Mouse (Mus musculus): ENCODE measurements around the gene Capn5. TPM values are rescaled to one million over a fixed set of nuclear protein-coding genes. Genes with fewer than 3 reads are reported as not detected.
A peak's percentile ranks its signal among the peaks of the same experiment; 100 is the strongest.

Gene Capn5
- polyA plus RNA-seq, 1 experiment from 2014 or later = 16.3 TPM

- Histone ChIP-seq H3K9ac (peak overlapping the region; percentile 6; the same call in 1 of the 2 replicates), H3K4me3 (no peak overlapping the region), H3K4me2 (no peak overlapping the region), H3K27me3 (0 out of 2 replicates have a peak, but pooled peaks cover 4% of the 10 kb centered on the region), H3K4me1 (replicated peaks) (peaks cover 60% of the 10 kb centered on the region), H3K9me3 (no peaks in the 10 kb centered on the region), H3K36me3 (0 out of 2 replicates have a peak, but pooled peaks cover 3% of the 10 kb centered on the region), H3K27ac (peak overlapping the region; percentile 26; the same call in 1 of the 2 replicates)
- ATAC-seq (ENCODE audit: low FRiP score) = peak; percentile 26; the same call in 1 of the 2 replicates
- WGBS = 38% methylated on average over 7 of the region's 8 CpGs
Measured at GRCm38 (mm10) chr7:98155546-98156279, 22.4 kb downstream of the Capn5 start.

GRCm38 (mm10) chr7:98153892-98154291 is 24.2 kb downstream of the Capn5 start:
- WGBS = 66% methylated on average over 5 of the region's 5 CpGs
- Histone ChIP-seq H3K27me3 (0 out of 2 replicates have a peak, but pooled peaks cover 4% of the 10 kb centered on the region), H3K27ac (no peak overlapping the region), H3K4me1 (replicated peaks) (peaks cover 61% of the 10 kb centered on the region), H3K9ac (no peak overlapping the region), H3K4me3 (no peak overlapping the region), H3K36me3 (no peaks in the 10 kb centered on the region), H3K9me3 (no peaks in the 10 kb centered on the region), H3K4me2 (no peak overlapping the region)
- ATAC-seq (ENCODE audit: low FRiP score) = no peak

- peaks cover 56% of the 10 kb centered on the region for H3K4me1 ChIP-seq (replicated peaks)
- H3K4me2 ChIP-seq = no peak overlapping the region
- H3K4me3 ChIP-seq = no peak overlapping the region
- no peak overlapping the region for H3K27ac ChIP-seq
- H3K9ac ChIP-seq = no peak overlapping the region
- 37% methylated on average over 3 of the region's 3 CpGs for WGBS
- 0 out of 2 replicates have a peak, but pooled peaks cover 4% of the 10 kb centered on the region for H3K27me3 ChIP-seq
- H3K9me3 ChIP-seq = no peaks in the 10 kb centered on the region
- ATAC-seq (ENCODE audit: low FRiP score) = no peak
- no peaks in the 10 kb centered on the region for H3K36me3 ChIP-seq
Measured at GRCm38 (mm10) chr7:98153345-98153744, 24.7 kb downstream of the Capn5 start.

- Histone ChIP-seq H3K27ac (no peak overlapping the region), H3K4me1 (replicated peaks) (peaks cover 52% of the 10 kb centered on the region), H3K4me2 (no peak overlapping the region), H3K9ac (no peak overlapping the region), H3K27me3 (0 out of 2 replicates have a peak, but pooled peaks cover 4% of the 10 kb centered on the region), H3K36me3 (0 out of 2 replicates have a peak, but pooled peaks cover 3% of the 10 kb centered on the region), H3K9me3 (no peaks in the 10 kb centered on the region), H3K4me3 (no peak overlapping the region)
- no peak for ATAC-seq (ENCODE audit: low FRiP score)
- 57% methylated on average over 8 of the region's 8 CpGs for WGBS
Measured at GRCm38 (mm10) chr7:98152400-98152799, 25.7 kb downstream of the Capn5 start.

GRCm38 (mm10) chr7:98150525-98150924 is 27.5 kb downstream of the Capn5 start:
- no peak overlapping the region for H3K4me3 ChIP-seq
- no peak overlapping the region for H3K27ac ChIP-seq
- H3K4me2 ChIP-seq = no peak overlapping the region
- H3K9me3 ChIP-seq = no peaks in the 10 kb centered on the region
- 0 out of 2 replicates have a peak, but pooled peaks cover 4% of the 10 kb centered on the region for H3K27me3 ChIP-seq
- 0 out of 2 replicates have a peak, but pooled peaks cover 3% of the 10 kb centered on the region for H3K36me3 ChIP-seq
- 0 out of 2 replicates have a peak overlapping the region, but pooled peaks have one; percentile 19 for H3K9ac ChIP-seq
- peaks cover 38% of the 10 kb centered on the region for H3K4me1 ChIP-seq (replicated peaks)
- ATAC-seq (ENCODE audit: low FRiP score) = no peak
- WGBS = 49% methylated on average over 5 of the region's 5 CpGs

- Histone ChIP-seq H3K27ac (no peak overlapping the region), H3K4me3 (no peak overlapping the region), H3K9ac (no peak overlapping the region), H3K9me3 (no peaks in the 10 kb centered on the region), H3K27me3 (0 out of 2 replicates have a peak, but pooled peaks cover 8% of the 10 kb centered on the region), H3K4me1 (replicated peaks) (peaks cover 34% of the 10 kb centered on the region), H3K36me3 (0 out of 2 replicates have a peak, but pooled peaks cover 3% of the 10 kb centered on the region), H3K4me2 (no peak overlapping the region)
- ATAC-seq (ENCODE audit: low FRiP score) = peak; percentile 34; the same call in 1 of the 2 replicates
- WGBS = 20% methylated on average over 3 of the region's 3 CpGs
Measured at GRCm38 (mm10) chr7:98149802-98150201, 28.3 kb downstream of the Capn5 start.

GRCm38 (mm10) chr7:98148721-98149407 is 29.2 kb downstream of the Capn5 start:
- no peak overlapping the region for H3K4me2 ChIP-seq
- 0 out of 2 replicates have a peak, but pooled peaks cover 12% of the 10 kb centered on the region for H3K27me3 ChIP-seq
- no peak overlapping the region for H3K4me3 ChIP-seq
- H3K9me3 ChIP-seq = no peaks in the 10 kb centered on the region
- no peak overlapping the region for H3K9ac ChIP-seq
- no peak for ATAC-seq (ENCODE audit: low FRiP score)
- no peak overlapping the region for H3K27ac ChIP-seq
- WGBS = 68% methylated on average over 10 of the region's 10 CpGs
- 0 out of 2 replicates have a peak, but pooled peaks cover 3% of the 10 kb centered on the region for H3K36me3 ChIP-seq
- peaks cover 34% of the 10 kb centered on the region for H3K4me1 ChIP-seq (replicated peaks)

GRCm38 (mm10) chr7:98147766-98148165 is 30.3 kb downstream of the Capn5 start:
- Histone ChIP-seq H3K4me3 (no peak overlapping the region), H3K9ac (no peak overlapping the region), H3K9me3 (no peaks in the 10 kb centered on the region), H3K4me2 (no peak overlapping the region), H3K36me3 (0 out of 2 replicates have a peak, but pooled peaks cover 3% of the 10 kb centered on the region), H3K4me1 (replicated peaks) (peaks cover 40% of the 10 kb centered on the region), H3K27me3 (peaks cover 8% of the 10 kb centered on the region; the same call in 1 of the 2 replicates), H3K27ac (0 out of 2 replicates have a peak overlapping the region, but pooled peaks have one; percentile 55)
- WGBS = 71% methylated on average over 8 of the region's 8 CpGs
- no peak for ATAC-seq (ENCODE audit: low FRiP score)

GRCm38 (mm10) chr7:98146447-98146845 is 31.6 kb downstream of the Capn5 start:
- Histone ChIP-seq H3K4me2 (no peak overlapping the region), H3K36me3 (0 out of 2 replicates have a peak, but pooled peaks cover 3% of the 10 kb centered on the region), H3K27ac (no peak overlapping the region), H3K4me1 (replicated peaks) (peaks cover 45% of the 10 kb centered on the region), H3K9ac (no peak overlapping the region), H3K9me3 (no peaks in the 10 kb centered on the region), H3K27me3 (peaks cover 8% of the 10 kb centered on the region; the same call in 1 of the 2 replicates), H3K4me3 (no peak overlapping the region)
- no peak for ATAC-seq (ENCODE audit: low FRiP score)
- WGBS = 83% methylated on average over 8 of the region's 8 CpGs

GRCm38 (mm10) chr7:98145842-98146446 is 32.1 kb downstream of the Capn5 start:
- WGBS = 81% methylated on average over 12 of the region's 12 CpGs

GRCm38 (mm10) chr7:98145402-98145801 is 32.7 kb downstream of the Capn5 start, which contains the start of gene Omp:
Gene Omp, minus strand, starts transcription at chr7:98145502.
- 96% methylated on average over 5 of the region's 5 CpGs for WGBS
- Histone ChIP-seq H3K4me3 (no peak within 1 kb of the TSS), H3K27me3 (peaks cover 8% of the 10 kb centered on the region; the same call in 1 of the 2 replicates), H3K27ac (no peak within 1 kb of the TSS), H3K4me2 (no peak within 1 kb of the TSS), H3K9me3 (no peaks in the 10 kb centered on the region), H3K36me3 (0 out of 2 replicates have a peak, but pooled peaks cover 3% of the 10 kb centered on the region), H3K4me1 (replicated peaks) (peaks cover 46% of the 10 kb centered on the region), H3K9ac (peak within 1 kb of the TSS; percentile 19; the same call in 1 of the 2 replicates)
- no peak for ATAC-seq (ENCODE audit: low FRiP score)

More at GRCm38 (mm10) chr7:98145842-98146446, 32.1 kb downstream of the Capn5 start:
- Histone ChIP-seq H3K4me3 (no peak overlapping the region), H3K4me2 (no peak overlapping the region), H3K36me3 (0 out of 2 replicates have a peak, but pooled peaks cover 3% of the 10 kb centered on the region), H3K27me3 (peaks cover 8% of the 10 kb centered on the region; the same call in 1 of the 2 replicates), H3K4me1 (replicated peaks) (peaks cover 45% of the 10 kb centered on the region), H3K9me3 (no peaks in the 10 kb centered on the region), H3K27ac (no peak overlapping the region), H3K9ac (no peak overlapping the region)
- ATAC-seq (ENCODE audit: low FRiP score) = no peak

Measured in hindbrain, embryonic 13.5 days (tissue).